Mouse (Mus musculus) layer of hippocampus, adult 9-11 months (tissue): ENCODE results near the gene Gba.
"Not testable (repeated sequence)": the region's sequence is repeated elsewhere in the genome, so short reads cannot be mapped to it uniquely, and the experiment has no call there.

ENCODE experiments used
- DNase-seq: peaks from one replicate; pipeline ENCODE4 v3.0.0; 2022

Gene Gba

GRCm38 (mm10) chr3:89216407-89216806 is 13.7 kb downstream of the Gba start:
- not testable (repeated sequence) for DNase-seq

- DNase-seq: no peak
Observed at GRCm38 (mm10) chr3:89218271-89218670, 15.5 kb downstream of the Gba start.

DNA sequence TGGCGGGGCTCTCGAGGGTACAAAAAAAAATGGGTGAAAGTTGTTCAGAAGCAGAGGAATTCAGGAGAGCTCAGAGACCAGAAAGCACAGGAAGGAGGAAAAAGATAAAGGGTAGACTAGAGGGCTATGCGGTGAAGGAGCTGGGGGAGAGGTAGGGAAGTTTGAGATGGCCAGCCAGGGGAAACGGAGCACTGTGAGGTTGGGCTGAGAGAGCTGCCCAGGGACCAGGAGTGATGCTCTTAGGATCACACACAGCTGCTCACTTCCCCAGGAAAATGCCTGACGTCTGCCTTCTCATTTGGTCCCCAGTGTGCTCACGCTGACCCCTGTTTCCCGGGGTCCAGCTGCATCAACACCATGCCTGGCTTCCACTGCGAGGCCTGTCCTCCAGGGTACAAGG is 16.8 kb downstream of the Gba start:
- no peak for DNase-seq

- DNase-seq: no peak
Observed at GRCm38 (mm10) chr3:89221167-89221566, 18.4 kb downstream of the Gba start.

DNA sequence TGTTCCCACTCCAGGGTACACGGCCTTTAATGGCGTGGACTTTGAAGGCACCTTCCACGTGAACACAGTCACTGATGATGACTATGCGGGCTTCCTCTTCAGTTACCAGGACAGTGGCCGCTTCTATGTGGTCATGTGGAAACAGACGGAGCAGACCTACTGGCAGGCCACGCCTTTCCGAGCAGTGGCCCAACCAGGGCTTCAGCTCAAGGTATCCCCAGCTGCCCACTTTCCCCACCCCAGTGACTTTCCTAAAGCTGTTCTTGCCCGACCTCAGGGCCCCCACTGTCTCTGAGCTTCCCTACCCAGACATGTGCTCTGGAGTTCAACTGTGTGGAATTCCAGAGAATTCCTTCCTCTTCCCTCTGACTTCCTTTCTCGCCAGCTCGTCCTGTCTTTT is 22.1 kb downstream of the Gba start:
- DNase-seq: no peak

GRCm38 (mm10) chr3:89225321-89225815 is 22.6 kb downstream of the Gba start:
- no peak for DNase-seq

DNA sequence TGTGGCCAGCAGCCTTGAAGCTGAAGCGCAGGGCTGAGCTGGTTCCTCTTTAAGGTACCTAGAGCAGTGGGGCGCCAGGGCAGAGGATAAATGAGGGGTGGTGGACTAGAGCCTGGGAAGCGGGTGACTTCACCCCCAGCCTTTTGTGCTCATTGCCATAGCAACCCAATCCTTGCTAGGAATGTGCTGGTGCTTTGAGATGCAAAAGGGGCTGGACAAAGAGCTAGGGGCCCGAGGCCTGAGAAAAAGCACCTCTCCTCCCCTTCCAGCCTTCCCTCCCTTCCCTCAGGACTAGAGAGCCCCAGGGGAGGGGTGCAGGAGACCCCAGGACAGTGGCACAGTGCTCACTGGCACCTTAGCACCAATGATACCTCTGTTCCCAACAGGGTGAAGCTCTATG is 23.2 kb downstream of the Gba start:
- peak; percentile 62 for DNase-seq

DNA sequence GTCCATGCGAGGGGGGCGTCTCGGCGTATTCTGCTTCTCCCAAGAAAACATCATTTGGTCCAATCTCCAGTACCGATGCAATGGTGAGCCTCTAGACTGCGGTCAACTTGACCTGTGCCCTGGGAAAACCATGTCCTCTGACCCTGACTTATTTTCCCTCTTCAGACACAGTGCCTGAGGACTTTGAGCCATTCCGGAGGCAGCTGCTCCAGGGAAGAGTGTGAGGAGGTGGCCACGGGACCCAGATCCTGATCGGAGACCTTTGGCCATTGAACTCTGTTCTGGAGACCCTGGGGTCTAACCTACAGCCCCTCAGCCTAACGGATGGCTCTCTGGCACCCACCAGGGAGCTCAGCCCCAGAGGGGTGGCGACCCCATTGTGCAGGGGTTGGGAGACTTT is 23.6 kb downstream of the Gba start:
- no peak for DNase-seq

DNA sequence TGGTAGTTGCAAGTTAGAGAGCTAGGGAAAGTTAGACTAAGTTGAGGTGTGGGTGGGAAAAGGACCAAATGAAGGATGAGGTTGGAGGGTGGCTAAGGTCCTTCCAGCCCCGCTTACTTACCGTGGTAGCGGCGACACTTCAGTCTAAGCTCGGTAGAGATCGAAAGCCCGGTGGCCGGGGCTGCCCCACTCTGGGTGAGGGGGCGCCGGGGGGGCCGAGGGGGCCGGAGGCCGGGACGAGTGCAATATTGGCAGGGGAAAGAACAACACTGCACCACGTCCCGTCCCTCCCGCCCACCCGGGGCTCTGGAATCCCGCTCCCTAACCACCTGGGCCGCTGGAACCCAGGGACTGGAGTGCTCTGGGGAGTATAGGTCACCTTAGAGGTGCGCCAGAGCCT is 24.2 kb downstream of the Gba start, which contains the start of gene Mtx1:
Gene Mtx1 (minus strand): TSS at position 189 of the 400 bp plus-strand sequence.
- DNase-seq: no peak

- peak; percentile 94 for DNase-seq
Observed at GRCm38 (mm10) chr3:89227307-89228179, 24.8 kb downstream of the Gba start.

- DNase-seq: peak; percentile 70
Observed at GRCm38 (mm10) chr3:89228180-89228549, 25.4 kb downstream of the Gba start.

DNA sequence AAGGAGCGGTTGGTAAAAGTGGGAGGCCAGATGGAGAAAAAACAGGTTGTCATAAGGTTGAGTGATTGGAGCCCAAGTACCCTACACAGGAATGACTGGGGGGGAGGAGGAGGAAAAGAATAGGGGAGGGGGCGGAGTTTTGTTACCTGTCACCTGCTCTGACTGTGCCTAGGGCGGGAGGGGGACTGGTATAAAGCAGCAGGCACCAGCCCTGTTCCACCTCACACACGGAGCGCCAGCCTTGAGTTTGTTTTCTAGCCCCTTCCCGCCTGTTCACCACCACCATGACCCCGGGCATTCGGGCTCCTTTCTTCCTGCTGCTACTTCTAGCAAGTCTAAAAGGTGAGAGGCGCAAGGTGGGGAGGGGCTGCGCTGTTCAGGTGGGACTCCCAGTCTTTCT is 26.1 kb downstream of the Gba start, which contains the start of gene Muc1:
Gene Muc1 (plus strand): TSS at position 222 of the 400 bp plus-strand sequence.
- DNase-seq: no peak

- DNase-seq: no peak
Observed at GRCm38 (mm10) chr3:89229276-89229675, 26.5 kb downstream of the Gba start.

DNA sequence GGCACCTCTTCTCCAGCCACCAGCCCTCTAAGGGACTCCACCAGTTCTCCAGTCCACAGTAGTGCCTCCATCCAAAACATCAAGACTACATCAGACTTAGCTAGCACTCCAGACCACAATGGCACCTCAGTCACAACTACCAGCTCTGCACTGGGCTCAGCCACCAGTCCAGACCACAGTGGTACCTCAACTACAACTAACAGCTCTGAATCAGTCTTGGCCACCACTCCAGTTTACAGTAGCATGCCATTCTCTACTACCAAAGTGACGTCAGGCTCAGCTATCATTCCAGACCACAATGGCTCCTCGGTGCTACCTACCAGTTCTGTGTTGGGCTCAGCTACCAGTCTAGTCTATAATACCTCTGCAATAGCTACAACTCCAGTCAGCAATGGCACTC is 27.8 kb downstream of the Gba start:
- DNase-seq: no peak

GRCm38 (mm10) chr3:89231345-89231744 is 28.6 kb downstream of the Gba start:
- no peak for DNase-seq

- no peak for DNase-seq
Observed at GRCm38 (mm10) chr3:89231772-89232275, 29.1 kb downstream of the Gba start.

DNA sequence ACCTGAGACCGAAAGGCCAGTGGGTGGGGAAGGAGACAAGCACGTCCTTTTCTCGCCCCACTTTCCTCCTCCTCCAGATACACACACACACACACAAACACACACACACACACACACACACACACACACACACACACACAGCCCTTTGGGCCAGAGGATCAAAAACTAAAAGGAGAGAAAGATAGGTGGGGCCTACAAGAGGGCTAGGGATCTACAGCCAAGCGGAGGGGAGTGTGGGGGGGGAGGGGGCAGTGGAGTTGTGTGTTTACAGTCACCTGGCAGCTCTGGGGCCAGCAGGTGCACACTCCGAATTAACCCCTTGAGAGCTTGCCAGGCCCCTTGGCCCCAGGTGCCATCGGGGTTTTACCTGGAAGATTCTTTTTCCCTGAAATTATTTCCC is 29.9 kb downstream of the Gba start:
- DNase-seq: no peak

DNA sequence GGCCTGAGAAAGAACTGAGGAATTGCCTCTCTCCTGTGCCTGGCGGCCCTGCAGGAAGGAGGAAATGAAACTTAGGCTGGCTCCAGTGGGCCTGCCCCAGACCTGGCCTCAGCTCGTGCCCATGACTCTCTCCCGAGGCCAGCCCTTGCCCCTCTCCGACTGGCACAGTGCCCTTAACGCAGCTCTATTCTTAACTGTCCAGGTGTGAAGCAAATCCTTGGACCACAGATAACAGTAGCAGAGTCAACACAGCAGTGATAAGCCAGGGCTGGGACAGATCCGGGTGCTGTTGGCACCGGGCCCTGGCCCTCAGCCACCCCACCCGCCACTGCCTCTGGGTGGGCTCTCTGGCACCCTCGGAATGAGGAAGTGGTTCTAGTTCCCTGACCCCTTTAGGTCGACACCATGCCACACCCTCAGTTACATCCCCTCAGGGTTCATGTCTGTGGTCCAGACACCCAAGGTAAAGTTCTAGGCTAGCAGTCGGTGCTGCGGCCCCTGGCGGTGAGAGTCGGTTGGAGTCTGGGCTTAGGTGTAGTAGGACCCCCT is 30.9 kb downstream of the Gba start:
- DNase-seq: no peak

DNA sequence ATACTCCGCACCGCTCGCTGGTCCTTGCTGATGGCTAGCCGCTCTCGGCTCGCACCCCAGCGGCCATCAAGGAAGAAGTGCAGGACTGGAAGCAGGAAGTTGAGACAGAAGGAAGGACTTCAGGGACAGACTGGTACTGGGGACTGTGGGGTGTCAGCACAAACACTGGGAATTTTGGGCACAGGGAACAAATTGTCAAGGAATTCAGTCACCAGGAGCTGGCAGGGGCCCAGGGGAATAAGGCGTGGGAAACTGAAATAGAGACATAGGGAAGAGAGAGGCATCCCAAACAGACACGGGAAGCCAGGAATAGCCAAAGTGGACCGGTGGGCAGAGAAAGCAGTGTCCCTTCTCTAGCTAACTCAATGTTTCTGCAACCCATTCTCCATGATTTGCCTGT is 33.8 kb downstream of the Gba start:
- no peak for DNase-seq

DNA sequence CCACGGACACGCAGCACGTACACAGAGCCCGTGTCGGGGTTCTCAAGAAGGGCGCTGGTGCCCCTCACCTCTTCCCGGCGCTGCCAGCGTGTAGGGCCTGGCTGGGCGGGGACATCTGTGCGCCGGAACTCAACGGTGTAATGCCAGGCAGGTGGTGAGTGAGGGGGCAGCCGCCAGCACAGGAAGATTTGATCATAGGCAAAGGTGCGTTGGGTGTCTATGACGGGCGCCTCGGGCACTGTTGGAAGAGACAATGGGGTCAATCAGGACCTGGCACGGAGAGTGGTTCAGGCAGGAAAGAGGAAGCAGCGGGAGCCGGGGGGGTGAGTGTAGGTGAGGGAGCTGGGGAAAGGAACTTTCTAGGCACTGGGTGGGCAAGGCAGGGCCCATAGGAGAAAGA is 35.0 kb downstream of the Gba start:
- no peak for DNase-seq

- no peak for DNase-seq
Observed at GRCm38 (mm10) chr3:89238494-89238893, 35.8 kb downstream of the Gba start.

GRCm38 (mm10) chr3:89242331-89242895 is 39.7 kb downstream of the Gba start:
- DNase-seq: no peak

- no peak for DNase-seq
Observed at GRCm38 (mm10) chr3:89243609-89244008, 40.9 kb downstream of the Gba start.
